ENCODE assay signal across 27 mouse cellular contexts in the genomic region with DNA sequence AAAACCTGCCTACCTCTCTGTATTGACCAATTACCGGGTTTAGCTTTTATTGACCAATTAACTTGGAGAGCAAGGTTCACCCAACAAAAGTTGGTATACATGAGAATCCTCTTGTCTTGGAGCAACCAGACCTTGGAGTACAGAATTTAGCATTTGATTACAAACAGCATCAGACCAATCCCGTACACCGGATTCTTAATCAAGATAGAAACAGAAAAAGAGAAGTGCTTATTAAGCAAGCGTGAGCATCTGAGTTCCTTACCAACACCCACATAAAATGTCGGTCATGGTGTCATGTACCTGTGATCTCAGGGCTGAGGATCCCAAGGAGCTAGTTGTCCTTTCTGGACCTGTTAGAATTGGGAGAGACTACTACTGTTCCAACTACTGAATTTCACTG. TPM values are rescaled to one million over a fixed set of nuclear protein-coding genes. Genes with fewer than 3 reads are reported as not detected.
DNase-seq lines count a peak whose midpoint lies in the region; ATAC-seq and TF ChIP-seq lines count a peak whose summit lies in the region.
"Had no signal": no experiment of that assay in that cellular context is flagged by ENCODE, and none has a peak within 500 bp of the region (broad histone marks: within the 10 kb centered on the region; RNA-seq: fewer than 3 reads in every experiment).

No protein-coding gene starts in this region.

- H3K79me2 ChIP-seq in liver, adult 2 months (ENCODE audit: control insufficient read depth, insufficient read depth, low read length) = peaks cover 18% of the 10 kb centered on the region; the same call in 1 of the 2 replicates
- H3K79me2 ChIP-seq in MEL (ENCODE audit: control insufficient read depth, insufficient read depth, low read length, poor library complexity) = peaks cover 2% of the 10 kb centered on the region; the same call in 1 of the 2 replicates

- H3K4me2 ChIP-seq in liver, embryonic 11.5 days = no peak overlapping the region
- H3K4me2 ChIP-seq: embryonic facial prominence, embryonic 15.5 days; heart, embryonic 11.5 days; heart, embryonic 15.5 days; hindbrain, embryonic 14.5 days had no signal

- TF ChIP-seq POLR2A in liver, adult 2 months (IDR thresholded peaks at IDR 0.05; ENCODE audit: extremely low read depth, insufficient read depth, low read length) = no peak
- no peak for TF ChIP-seq POLR2A in MEL (IDR thresholded peaks at IDR 0.05; ENCODE audit: control insufficient read depth in 1 of 2, insufficient read depth in 1 of 2, low read depth in 1 of 2, low read length in 2 of 2, poor library complexity in 1 of 2)

- TF ChIP-seq RAD21 in MEL (IDR thresholded peaks at IDR 0.05; ENCODE audit: low read depth, low read length) = no peak

- H3K36me3 ChIP-seq in liver, adult 2 months (ENCODE audit: control insufficient read depth, insufficient read depth, low read length) = peaks cover 16% of the 10 kb centered on the region
- no peaks in the 10 kb centered on the region for H3K36me3 ChIP-seq in liver, embryonic 11.5 days (ENCODE audit: control insufficient read depth, insufficient read depth, low read length)
- peaks cover 3% of the 10 kb centered on the region in 2 experiments; a peak in 2 of 4 replicates for H3K36me3 ChIP-seq in MEL (ENCODE audit: control insufficient read depth in 1 of 2, insufficient read depth in 2 of 2, low read length in 2 of 2)
- H3K36me3 ChIP-seq in splenic B cell, adult 2 months (ENCODE audit: control insufficient read depth, insufficient read depth, low read length, poor library complexity, severe bottlenecking) = no peaks in the 10 kb centered on the region

- no peak overlapping the region for H3K4me3 ChIP-seq in liver, adult 2 months (ENCODE audit: insufficient read depth, low read depth, low read length)
- no peak overlapping the region for H3K4me3 ChIP-seq in liver, embryonic 11.5 days (ENCODE audit: low read depth, low read length)
- no peak overlapping the region for H3K4me3 ChIP-seq in MEL (ENCODE audit: control insufficient read depth in 1 of 2, insufficient read depth in 1 of 2, low read depth in 2 of 2, low read length in 2 of 2)
- H3K4me3 ChIP-seq: embryonic facial prominence, embryonic 15.5 days; erythroblast, embryonic 14.5 days; forebrain, embryonic 10.5 days; gastrocnemius, adult 2 months; heart, adult 2 months; heart, embryonic 15.5 days; hindbrain, embryonic 10.5 days had no signal

- H3K4me1 ChIP-seq in liver, adult 2 months (ENCODE audit: control insufficient read depth, insufficient read depth, low read length) = peaks cover 11% of the 10 kb centered on the region; the same call in 1 of the 2 replicates
- no peaks in the 10 kb centered on the region for H3K4me1 ChIP-seq in liver, embryonic 11.5 days (replicated peaks; ENCODE audit: control insufficient read depth, insufficient read depth, low read length)
- peaks cover 3% of the 10 kb centered on the region in 2 experiments; a peak in 2 of 4 replicates for H3K4me1 ChIP-seq in MEL (ENCODE audit: control insufficient read depth in 1 of 2, insufficient read depth in 2 of 2, low read length in 2 of 2)
- H3K4me1 ChIP-seq: embryonic facial prominence, embryonic 15.5 days; forebrain, embryonic 10.5 days; hindbrain, embryonic 10.5 days had no signal

- no peaks in the 10 kb centered on the region for H3K27me3 ChIP-seq in liver, adult 2 months (ENCODE audit: control insufficient read depth, insufficient read depth, low read length)
- no peaks in the 10 kb centered on the region for H3K27me3 ChIP-seq in liver, embryonic 11.5 days (replicated peaks; ENCODE audit: control insufficient read depth, insufficient read depth, low read length)
- no peaks in the 10 kb centered on the region for H3K27me3 ChIP-seq in MEL (ENCODE audit: control insufficient read depth in 1 of 2, insufficient read depth in 2 of 2, low read length in 2 of 2)
- no peaks in the 10 kb centered on the region for H3K27me3 ChIP-seq in splenic B cell, adult 2 months (ENCODE audit: control insufficient read depth, insufficient read depth, low read length, poor library complexity, severe bottlenecking)
- H3K27me3 ChIP-seq: embryonic facial prominence, embryonic 15.5 days; heart, embryonic 15.5 days; Patski had no signal

- H3K9me3 ChIP-seq in liver, embryonic 11.5 days (ENCODE audit: control insufficient read depth, low read length) = no peaks in the 10 kb centered on the region
- no peaks in the 10 kb centered on the region for H3K9me3 ChIP-seq in MEL (replicated peaks; ENCODE audit: insufficient read depth, low read length)
- H3K9me3 ChIP-seq: embryonic facial prominence, embryonic 15.5 days; forebrain, embryonic 10.5 days; G1E; heart, embryonic 15.5 days; hindbrain, embryonic 10.5 days had no signal

- TF ChIP-seq EP300 in MEL (IDR thresholded peaks at IDR 0.05; ENCODE audit: low read depth in 1 of 2, low read length in 2 of 2) = 0 out of 4 replicates have a peak, but pooled peaks of 1 of the 2 experiments have one; percentile 37

- no peak for ATAC-seq in liver, embryonic 11.5 days (replicated peaks; ENCODE audit: low FRiP score)
- ATAC-seq: activated CD4-positive, CD25-positive, alpha-beta regulatory T cell, adult 4 months; CD4-positive, CD25-positive, alpha-beta regulatory T cell, adult 4 months; forebrain, embryonic 14.5 days; Patski had no signal

- peak; percentile 44 for DNase-seq in liver, adult 2 months (ENCODE audit: extremely low read depth, low read depth, low spot score)
- no peak for DNase-seq in liver, embryonic 11.5 days (ENCODE audit: low spot score)
- peak; percentile 54 for DNase-seq in MEL (ENCODE audit: low read depth, low spot score)
- DNase-seq in large intestine, adult 2 months (ENCODE audit: low read depth, low spot score) = peak; percentile 25
- DNase-seq in splenic B cell, adult 2 months (ENCODE audit: low read depth, low spot score) = peak; percentile 49
- DNase-seq in heart, postnatal 36 days = no peak
- no peak for DNase-seq in gastrocnemius, postnatal 25 days
- no peak for DNase-seq in kidney, postnatal 10 days
- DNase-seq: adrenal gland, postnatal 14 days; cerebellum, adult 11-12 months; cerebellum, adult 9-11 months; cerebellum, postnatal 36 days; gastrocnemius, adult 2 months; heart, adult 2 months; heart, postnatal 14 days had no signal

- H3K9ac ChIP-seq in liver, adult 2 months (ENCODE audit: low read depth, low read length) = no peak overlapping the region
- no peak overlapping the region for H3K9ac ChIP-seq in liver, embryonic 11.5 days (ENCODE audit: low read depth, low read length)
- H3K9ac ChIP-seq in MEL (ENCODE audit: control insufficient read depth, low read depth, low read length, poor library complexity, severe bottlenecking) = no peak overlapping the region
- H3K9ac ChIP-seq: embryonic facial prominence, embryonic 15.5 days; heart, embryonic 15.5 days; hindbrain, embryonic 14.5 days had no signal

- 79% methylated on average over 5 of the region's 5 CpGs for WGBS in liver, adult 2 months
- 88% methylated on average over 5 of the region's 5 CpGs for WGBS in liver, embryonic 11.5 days
- 77% methylated on average over 5 of the region's 5 CpGs for WGBS in large intestine, adult 2 months

- TF ChIP-seq CTCF in liver, adult 2 months (IDR thresholded peaks at IDR 0.05; ENCODE audit: low read depth, low read length) = no peak
- TF ChIP-seq CTCF in MEL (IDR thresholded peaks at IDR 0.05 in 2 of 3, conservative IDR thresholded peaks at IDR 0.05 in 1 of 3; ENCODE audit: control insufficient read depth in 1 of 3, insufficient read depth in 1 of 3, low read depth in 2 of 3, low read length in 3 of 3, poor library complexity in 1 of 3, severe bottlenecking in 1 of 3) = no peak

- intact Hi-C loops in heart, postnatal 36 days (cut with DNase I) = no loop called here

- H3K27ac ChIP-seq in liver, adult 2 months (replicated peaks; ENCODE audit: insufficient read depth, low read depth, low read length) = no peak overlapping the region
- H3K27ac ChIP-seq in liver, embryonic 11.5 days (ENCODE audit: low read depth, low read length) = no peak overlapping the region
- H3K27ac ChIP-seq in MEL (ENCODE audit: control insufficient read depth, low read depth, low read length) = no peak overlapping the region
- H3K27ac ChIP-seq: embryonic facial prominence, embryonic 15.5 days; forebrain, embryonic 10.5 days; gastrocnemius, adult 2 months; heart, adult 2 months; heart, embryonic 15.5 days; hindbrain, embryonic 10.5 days; hindbrain, embryonic 14.5 days had no signal

TF ChIP-seq in MEL, 35 proteins besides CTCF, POLR2A, EP300 and RAD21:
- TF ChIP-seq GATA1 (IDR thresholded peaks at IDR 0.05; ENCODE audit: low read depth, low read length) (peak; percentile 64), TAL1 (IDR thresholded peaks at IDR 0.05; ENCODE audit: low read length) (no peak), SIN3A (IDR thresholded peaks at IDR 0.05; ENCODE audit: low read length) (0 out of 2 replicates have a peak, but pooled peaks have one; percentile 16)

RNA-seq across cellular contexts. Expression of a gene that starts 19.8 kb away (rescaled TPM):
- 31.0 and 37.8 TPM in 2 replicates for total RNA-seq in liver, adult 2 months (2014; rRNA removed)
- 4.5 and 5.4 TPM in 2 replicates for polyA plus RNA-seq in liver, adult 2 months (2012; rRNA removed)
- polyA plus RNA-seq in liver, embryonic 11.5 days (2014; fragmentation: Nextera tagmentation; extraction: Ambion mirVana) = 8.2 and 9.1 TPM in 2 replicates
- total RNA-seq in MEL (2012; rRNA removed) = 9.8 and 10.9 TPM in 2 replicates
- polyA plus RNA-seq in MEL (2012; ENCODE audit: insufficient read depth in 1 of 2, insufficient read length in 2 of 2, low read depth in 1 of 2, low replicate concordance in 2 of 2, missing spikeins in 1 of 2) = 10 to 100 TPM in 1 of 2 experiments, not detected in 1; 15.1 TPM
- polyA plus RNA-seq in large intestine, adult 2 months (2012; rRNA removed) = 3.4 and 4.6 TPM in 2 replicates
- 10 to 100 TPM; 38.0 to 39.8 TPM for total RNA-seq in heart, postnatal 36 days (2021)
- total RNA-seq in gastrocnemius, postnatal 25 days (2021) = 10 to 100 TPM; 52.3 to 58.9 TPM

Comparison
In these comparisons a context has a peak if more than half of its experiments do, and no peak if none do; other contexts are left out.
1. DNase-seq: peak in liver, adult 2 months (single experiment), MEL (single experiment), large intestine, adult 2 months (single experiment) and splenic B cell, adult 2 months (single experiment); none in liver, embryonic 11.5 days (single experiment), heart, postnatal 36 days (0 of 2), gastrocnemius, postnatal 25 days (single experiment) and kidney, postnatal 10 days (single experiment).